Mouse (Mus musculus) liver, embryonic 14.5 days (tissue): ENCODE measurements around the gene Nav2.

Experiments used
- CTCF ChIP-seq: IDR thresholded peaks from 2 replicates; pipeline ENCODE4 v1.5.1; 2016; ENCODE audit warnings: antibody characterized with exemption, low read depth, control low read depth
- EP300 ChIP-seq: IDR thresholded peaks from 2 replicates; pipeline ENCODE4 v1.6.1; 2016; ENCODE audit warnings: antibody characterized with exemption, low read depth

- no peak for TF ChIP-seq CTCF
- TF ChIP-seq EP300, result no peak
These were observed 304.5 kb downstream of the Nav2 start for GRCm38 (mm10) chr7:49213011-49213410.
